ENCODE assay signal across 18 mouse cellular contexts in genomic region chr17:62744239-62744638, GRCm38 (mm10).
"Had no signal": no experiment of that assay in that cellular context is flagged by ENCODE, and none has a peak within 500 bp of the region (broad histone marks: within the 10 kb centered on the region; RNA-seq: fewer than 3 reads in every experiment).

No protein-coding gene starts in this region.

- ATAC-seq: midbrain, embryonic 16.5 days had no signal

- H3K27ac ChIP-seq: midbrain, embryonic 10.5 days; midbrain, embryonic 12.5 days; neural tube, embryonic 13.5 days; neural tube, embryonic 15.5 days; stomach, embryonic 15.5 days had no signal

- DNase-seq: lung, adult 18-20 months; lung, embryonic 14.5 days; lung, postnatal 10 days; lung, postnatal 4 days; midbrain, embryonic 14.5 days; retina, postnatal 1 day; right cerebral cortex, adult 18-20 months; right cerebral cortex, postnatal 14 days; thymus, adult 18-20 months; thymus, postnatal 14 days; thymus, postnatal 36 days had no signal

- H3K4me2 ChIP-seq: lung, embryonic 14.5 days; midbrain, embryonic 12.5 days; neural tube, embryonic 13.5 days; neural tube, embryonic 15.5 days; stomach, embryonic 15.5 days had no signal

- H3K27me3 ChIP-seq: midbrain, embryonic 12.5 days; neural tube, embryonic 13.5 days; neural tube, embryonic 15.5 days; stomach, embryonic 15.5 days had no signal

- H3K4me3 ChIP-seq: midbrain, embryonic 10.5 days; midbrain, embryonic 12.5 days; myocyte; neural tube, embryonic 13.5 days; neural tube, embryonic 15.5 days; stomach, embryonic 15.5 days had no signal

- H3K36me3 ChIP-seq: midbrain, embryonic 10.5 days; midbrain, embryonic 12.5 days; neural tube, embryonic 13.5 days; neural tube, embryonic 15.5 days; stomach, embryonic 15.5 days had no signal

- H3K9ac ChIP-seq: lung, embryonic 14.5 days; midbrain, embryonic 12.5 days; neural tube, embryonic 13.5 days; neural tube, embryonic 15.5 days; stomach, embryonic 15.5 days had no signal

- H3K9me3 ChIP-seq: midbrain, embryonic 10.5 days; midbrain, embryonic 12.5 days; neural tube, embryonic 13.5 days; neural tube, embryonic 15.5 days; stomach, embryonic 15.5 days had no signal
